Mouse (Mus musculus) limb, embryonic 10.5 days (tissue): ENCODE data around the gene Rab33b. TPM values are rescaled to one million over a fixed set of nuclear protein-coding genes. Genes with fewer than 3 reads are reported as not detected.

Source experiments
- DNase-seq: peaks from one replicate; pipeline ENCODE4 v3.0.0-alpha.2; 2017; ENCODE audit warnings: low spot score
- H3K27ac ChIP-seq: fragments of 300-500 bp; sonication (generic); 2 replicates; pipeline ENCODE4 v1.5.1; 2016; ENCODE audit warnings: mild to moderate bottlenecking
- H3K27me3 ChIP-seq: fragments of 300-500 bp; sonication (generic); 2 replicates; pipeline ENCODE4 v1.6.1; 2016; ENCODE audit warnings: low read depth, mild to moderate bottlenecking; ENCODE audit not compliant: poor library complexity, severe bottlenecking
- H3K36me3 ChIP-seq: fragments of 300-500 bp; sonication (generic); 2 replicates; pipeline ENCODE4 v1.6.1; 2016; ENCODE audit warnings: mild to moderate bottlenecking, moderate library complexity
- H3K4me1 ChIP-seq: fragments of 300-500 bp; sonication (generic); 2 replicates; pipeline ENCODE4 v1.6.1; 2016
- H3K4me3 ChIP-seq: fragments of 300-500 bp; sonication (generic); 2 replicates; pipeline ENCODE4 v1.5.1; 2016; ENCODE audit warnings: mild to moderate bottlenecking, moderate library complexity
- H3K9me3 ChIP-seq: fragments of 300-500 bp; sonication (generic); replicated peaks from 2 replicates; pipeline ENCODE4 v1.6.1; 2016; ENCODE audit warnings: mild to moderate bottlenecking
- WGBS: fragments of 180-500 bp; shearing (Covaris S2); methylation state at CpG from one replicate; pipeline ENCODE4 v1.1.7; 2016; 5-methylcytosine and 5-hydroxymethylcytosine counted together
- polyA plus RNA-seq: library from polyadenylated mRNA; unstranded; fragments of >200 nt; fragmentation: Nextera tagmentation; extraction: Ambion mirVana; gene quantifications from 2 replicates; pipeline ENCODE4 v1.2.1, GENCODE M21; 2016

The Rab33b gene
- polyA plus RNA-seq, 1 experiment from 2014 or later, result 14.2 TPM

GRCm38 (mm10) chr3:51490088-51490753 lies 6.5 kb downstream of the Rab33b start:
- Histone ChIP-seq H3K27ac (no peak overlapping the region), H3K4me1 (peaks cover 5% of the 10 kb centered on the region), H3K9me3 (no peaks in the 10 kb centered on the region), H3K36me3 (peaks cover 27% of the 10 kb centered on the region), H3K27me3 (no peaks in the 10 kb centered on the region), H3K4me3 (no peak overlapping the region)
- WGBS, result 86% methylated on average over 7 of the region's 7 CpGs
- no peak for DNase-seq

DNA sequence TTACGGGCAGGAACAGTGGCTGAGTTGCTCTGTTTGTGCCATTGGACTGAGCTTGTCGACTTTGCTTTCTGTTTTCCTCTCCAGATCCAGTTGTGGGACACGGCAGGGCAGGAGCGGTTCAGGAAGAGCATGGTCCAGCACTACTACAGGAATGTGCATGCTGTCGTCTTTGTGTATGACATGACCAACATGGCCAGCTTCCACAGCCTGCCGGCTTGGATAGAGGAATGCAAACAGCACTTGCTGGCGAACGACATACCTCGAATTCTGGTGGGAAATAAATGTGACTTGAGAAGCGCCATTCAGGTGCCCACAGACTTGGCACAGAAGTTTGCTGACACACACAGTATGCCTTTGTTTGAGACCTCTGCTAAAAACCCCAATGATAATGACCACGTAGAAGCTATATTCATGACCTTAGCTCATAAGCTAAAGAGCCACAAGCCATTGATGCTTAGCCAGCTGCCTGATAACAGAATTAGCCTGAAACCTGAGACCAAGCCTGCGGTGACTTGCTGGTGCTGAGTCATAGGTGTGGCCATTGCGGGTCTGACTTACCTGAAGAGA lies 9.6 kb downstream of the Rab33b start:
- Histone ChIP-seq H3K36me3 (peaks cover 22% of the 10 kb centered on the region), H3K4me1 (no peaks in the 10 kb centered on the region), H3K4me3 (no peak overlapping the region), H3K27me3 (no peaks in the 10 kb centered on the region), H3K27ac (no peak overlapping the region), H3K9me3 (no peaks in the 10 kb centered on the region)
- WGBS, result 86% methylated on average over 13 of the region's 13 CpGs
- DNase-seq, result no peak

GRCm38 (mm10) chr3:51494466-51494865 lies 10.7 kb downstream of the Rab33b start:
- Histone ChIP-seq H3K9me3 (no peaks in the 10 kb centered on the region), H3K4me3 (no peak overlapping the region), H3K27me3 (no peaks in the 10 kb centered on the region), H3K27ac (no peak overlapping the region), H3K36me3 (peaks cover 21% of the 10 kb centered on the region), H3K4me1 (no peaks in the 10 kb centered on the region)
- DNase-seq, result no peak
- 93% methylated on average over 2 of the region's 2 CpGs for WGBS

GRCm38 (mm10) chr3:51495646-51496045 lies 11.9 kb downstream of the Rab33b start:
- 92% methylated on average over 9 of the region's 9 CpGs for WGBS
- no peaks in the 10 kb centered on the region for H3K4me1 ChIP-seq
- no peak for DNase-seq
- no peaks in the 10 kb centered on the region for H3K9me3 ChIP-seq
- H3K36me3 ChIP-seq, result peaks cover 21% of the 10 kb centered on the region
- H3K4me3 ChIP-seq, result no peak overlapping the region
- H3K27ac ChIP-seq, result no peak overlapping the region
- no peaks in the 10 kb centered on the region for H3K27me3 ChIP-seq

DNA sequence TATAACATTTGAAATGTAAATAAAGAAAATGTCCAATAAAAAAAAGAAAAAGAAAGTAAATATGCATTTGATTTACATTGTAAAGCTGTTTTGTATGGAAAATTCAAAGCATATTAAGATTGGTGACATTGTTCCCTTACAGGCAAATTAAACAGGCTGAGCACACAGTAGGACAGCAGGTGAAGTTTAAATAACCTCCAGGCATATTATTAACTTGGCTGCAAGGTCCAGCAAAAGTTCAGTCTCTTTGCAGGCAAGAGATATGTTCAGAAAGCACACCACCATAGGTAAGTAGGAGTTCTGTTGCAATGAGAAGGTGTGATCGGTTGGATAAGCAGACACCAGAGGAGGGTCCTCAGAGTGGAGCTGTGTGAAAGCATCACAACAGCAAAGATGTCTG lies 14.3 kb downstream of the Rab33b start:
- peaks cover 21% of the 10 kb centered on the region for H3K36me3 ChIP-seq
- no peak overlapping the region for H3K4me3 ChIP-seq
- no peak for DNase-seq
- no peaks in the 10 kb centered on the region for H3K9me3 ChIP-seq
- no peak overlapping the region for H3K27ac ChIP-seq
- H3K27me3 ChIP-seq, result no peaks in the 10 kb centered on the region
- whole genome bisulfite sequencing, result 95% methylated on average over 1 of the region's 1 CpGs
- H3K4me1 ChIP-seq, result no peaks in the 10 kb centered on the region

DNA sequence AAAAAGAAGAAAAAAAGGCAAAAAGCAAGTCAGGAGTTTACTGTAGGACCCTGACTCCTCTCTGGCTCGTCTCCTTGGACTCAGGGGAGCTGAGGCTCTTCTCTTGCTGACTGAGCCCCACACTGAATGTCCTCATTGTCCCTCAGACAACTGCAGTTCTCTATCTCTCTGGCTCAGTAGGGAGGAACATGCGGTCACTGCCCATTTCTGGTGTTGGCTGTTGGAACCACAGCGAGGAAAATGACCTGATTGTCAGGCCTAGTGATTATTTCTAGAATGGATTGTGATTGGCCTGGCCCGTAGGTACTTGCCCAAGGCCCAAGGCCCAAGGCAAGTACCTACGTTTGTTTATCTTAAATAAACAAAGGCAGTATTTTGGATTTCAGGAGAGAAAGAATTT lies 14.9 kb downstream of the Rab33b start:
- 81% methylated on average over 5 of the region's 5 CpGs for WGBS
- H3K4me3 ChIP-seq, result no peak overlapping the region
- H3K27me3 ChIP-seq, result no peaks in the 10 kb centered on the region
- DNase-seq, result no peak
- H3K9me3 ChIP-seq, result no peaks in the 10 kb centered on the region
- H3K27ac ChIP-seq, result no peak overlapping the region
- no peaks in the 10 kb centered on the region for H3K4me1 ChIP-seq
- H3K36me3 ChIP-seq, result peaks cover 15% of the 10 kb centered on the region

- H3K4me1 ChIP-seq, result no peaks in the 10 kb centered on the region
- H3K9me3 ChIP-seq, result no peaks in the 10 kb centered on the region
- no peaks in the 10 kb centered on the region for H3K27me3 ChIP-seq
- no peak overlapping the region for H3K27ac ChIP-seq
- no peak for DNase-seq
- peaks cover 5% of the 10 kb centered on the region for H3K36me3 ChIP-seq
- H3K4me3 ChIP-seq, result no peak overlapping the region
- WGBS, result 94% methylated on average over 4 of the region's 4 CpGs
Measured at GRCm38 (mm10) chr3:51499876-51500275, 16.2 kb downstream of the Rab33b start.

GRCm38 (mm10) chr3:51504385-51504952 lies 20.7 kb downstream of the Rab33b start:
- no peak overlapping the region for H3K4me3 ChIP-seq
- no peaks in the 10 kb centered on the region for H3K36me3 ChIP-seq
- DNase-seq, result no peak
- 87% methylated on average over 11 of the region's 11 CpGs for WGBS
- no peaks in the 10 kb centered on the region for H3K27me3 ChIP-seq
- H3K9me3 ChIP-seq, result no peaks in the 10 kb centered on the region
- H3K27ac ChIP-seq, result no peak overlapping the region
- H3K4me1 ChIP-seq, result no peaks in the 10 kb centered on the region

GRCm38 (mm10) chr3:51505465-51505864 lies 21.7 kb downstream of the Rab33b start:
- peak; percentile 44 for DNase-seq
- no peaks in the 10 kb centered on the region for H3K4me1 ChIP-seq
- no peak overlapping the region for H3K4me3 ChIP-seq
- no peaks in the 10 kb centered on the region for H3K27me3 ChIP-seq
- H3K27ac ChIP-seq, result no peak overlapping the region
- H3K36me3 ChIP-seq, result no peaks in the 10 kb centered on the region
- WGBS, result 73% methylated on average over 19 of the region's 19 CpGs
- no peaks in the 10 kb centered on the region for H3K9me3 ChIP-seq

DNA sequence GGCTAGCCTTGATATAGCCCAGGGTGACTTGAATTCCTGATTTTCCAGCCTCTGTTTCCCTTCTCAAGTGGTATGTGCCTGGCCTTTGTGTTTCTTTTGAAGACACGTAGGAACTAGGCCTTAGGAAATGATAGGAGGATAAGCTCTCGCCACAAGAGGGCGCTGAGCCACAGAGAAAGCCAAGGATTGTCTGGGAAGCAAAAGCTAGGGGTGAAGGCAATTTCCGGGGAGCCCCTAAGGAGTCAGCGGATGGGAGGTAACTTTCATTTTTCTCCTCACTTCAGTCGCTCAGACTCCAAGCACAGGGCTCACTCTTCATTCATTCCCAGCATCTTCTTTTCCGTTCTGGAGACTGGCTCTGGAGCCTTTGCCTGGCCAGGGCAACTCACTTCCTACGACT lies 27.2 kb downstream of the Rab33b start:
- DNase-seq, result peak; percentile 80
- 32% methylated on average over 8 of the region's 8 CpGs for WGBS
- Histone ChIP-seq H3K4me1 (no peaks in the 10 kb centered on the region), H3K9me3 (no peaks in the 10 kb centered on the region), H3K36me3 (no peaks in the 10 kb centered on the region), H3K27me3 (no peaks in the 10 kb centered on the region), H3K4me3 (no peak overlapping the region), H3K27ac (peak overlapping the region; percentile 53)

DNA sequence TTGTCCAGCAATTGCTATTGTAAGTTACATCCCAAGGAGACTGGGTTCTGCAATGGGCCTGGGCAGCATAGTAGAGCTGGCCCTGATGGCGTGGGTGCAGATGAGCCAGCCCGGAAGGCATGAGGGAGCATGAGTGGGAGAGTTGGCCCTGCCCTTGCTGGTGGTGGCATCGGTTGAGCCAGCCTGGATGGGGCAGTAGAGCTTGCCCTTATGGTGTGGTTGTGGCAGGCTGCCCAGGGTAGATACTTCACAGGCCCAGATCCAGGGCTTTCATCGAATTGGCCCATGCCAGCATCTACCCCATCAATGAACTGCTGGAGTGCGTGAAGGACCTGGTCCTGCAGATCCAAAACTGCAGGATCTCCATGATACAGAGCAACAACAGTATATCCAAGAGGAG lies 28.3 kb downstream of the Rab33b start:
- Histone ChIP-seq H3K27ac (no peak overlapping the region), H3K4me1 (no peaks in the 10 kb centered on the region), H3K4me3 (no peak overlapping the region), H3K27me3 (no peaks in the 10 kb centered on the region), H3K36me3 (no peaks in the 10 kb centered on the region), H3K9me3 (no peaks in the 10 kb centered on the region)
- DNase-seq, result no peak
- 96% methylated on average over 5 of the region's 5 CpGs for WGBS

GRCm38 (mm10) chr3:51517467-51517866 lies 33.7 kb downstream of the Rab33b start:
- DNase-seq, result no peak
- H3K4me1 ChIP-seq, result peaks cover 20% of the 10 kb centered on the region
- no peak overlapping the region for H3K27ac ChIP-seq
- peaks cover 37% of the 10 kb centered on the region for H3K36me3 ChIP-seq
- no peak overlapping the region for H3K4me3 ChIP-seq
- no peaks in the 10 kb centered on the region for H3K9me3 ChIP-seq
- 85% methylated on average over 4 of the region's 4 CpGs for whole genome bisulfite sequencing
- no peaks in the 10 kb centered on the region for H3K27me3 ChIP-seq

DNA sequence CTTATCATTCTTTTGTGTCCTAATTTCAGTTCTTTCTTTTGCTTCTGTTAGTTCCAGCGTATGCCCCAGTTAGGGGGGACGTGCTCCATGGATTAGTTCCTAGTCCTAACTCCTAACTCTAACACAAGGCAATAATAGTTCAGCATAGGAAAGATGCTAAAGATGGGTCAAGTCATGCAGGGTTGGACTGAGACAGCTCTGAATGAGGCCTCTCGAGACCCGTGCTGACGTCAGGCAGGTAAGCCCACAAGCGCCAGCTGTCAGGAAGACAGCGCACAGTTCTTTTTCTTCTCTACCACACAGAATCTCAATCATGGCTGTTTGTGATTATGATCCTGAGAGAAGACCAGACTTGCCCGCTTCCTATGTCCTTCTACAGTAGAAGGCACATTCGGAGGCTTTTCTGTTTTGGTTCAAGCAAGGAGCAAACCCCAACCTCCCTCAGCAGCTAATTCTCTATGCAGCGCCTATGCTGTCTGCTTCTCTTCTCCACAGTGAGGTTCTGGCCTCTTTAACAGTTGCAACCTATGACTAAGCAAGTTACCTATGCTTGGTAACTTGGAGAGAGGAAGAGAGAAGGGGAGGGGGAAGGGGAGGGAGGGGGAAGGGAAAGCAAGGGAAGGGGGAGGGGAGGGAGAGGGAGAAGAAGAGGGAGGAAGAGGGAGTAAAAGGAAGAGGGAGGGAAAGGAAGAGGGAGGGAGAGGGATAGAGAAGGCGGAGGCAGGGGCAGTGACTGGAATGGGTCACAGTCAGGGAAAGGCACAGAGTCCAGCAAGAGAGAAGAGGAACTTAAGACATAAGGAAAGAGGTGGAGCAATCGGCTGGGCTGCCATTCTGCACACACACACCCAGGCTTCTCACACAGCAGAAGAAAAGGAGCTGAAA lies 34.4 kb downstream of the Rab33b start:
- Histone ChIP-seq H3K4me1 (peaks cover 20% of the 10 kb centered on the region), H3K36me3 (peaks cover 43% of the 10 kb centered on the region), H3K4me3 (no peak overlapping the region), H3K27me3 (no peaks in the 10 kb centered on the region), H3K9me3 (no peaks in the 10 kb centered on the region), H3K27ac (peak overlapping the region; percentile 21; the same call in 1 of the 2 replicates)
- WGBS, result 77% methylated on average over 12 of the region's 12 CpGs
- DNase-seq, result no peak
